Mouse (Mus musculus): ENCODE data around the gene Hmgb1.
"Not testable (repeated sequence)": the region's sequence is repeated elsewhere in the genome, so short reads cannot be mapped to it uniquely, and the experiment has no call there.

The Hmgb1 gene

DNA sequence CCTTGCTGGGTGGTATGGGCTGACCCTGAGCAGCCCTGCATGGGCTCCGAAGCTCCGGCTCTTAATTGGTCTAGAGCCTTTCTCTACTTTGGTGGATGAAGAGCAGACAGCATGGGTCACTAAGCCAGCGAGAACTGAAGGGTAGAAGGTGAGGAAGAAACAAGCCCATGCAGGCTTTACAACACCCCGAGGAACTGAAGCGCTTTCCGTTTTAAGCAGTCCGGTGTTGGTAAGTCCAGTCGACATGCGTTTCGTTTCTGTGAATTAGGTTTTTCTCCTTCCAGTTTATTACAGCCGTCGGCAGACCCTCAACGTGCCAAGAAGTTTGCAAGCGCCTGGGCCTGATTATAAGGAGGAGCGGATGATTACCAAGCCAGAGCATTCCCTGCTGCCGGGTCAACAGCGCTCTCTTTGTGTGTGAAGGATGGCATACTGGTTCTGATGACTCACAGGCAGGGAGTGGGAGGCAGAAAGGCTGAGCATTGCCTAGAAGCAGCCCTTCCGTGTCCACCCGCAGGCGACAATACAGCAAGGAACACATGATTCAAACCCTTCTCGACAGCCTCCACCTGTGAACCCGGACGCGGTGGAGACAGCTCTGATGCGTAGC, 40.4 kb downstream of the Hmgb1 start:
- DNase-seq, result peak; percentile 16 to 36

DNA sequence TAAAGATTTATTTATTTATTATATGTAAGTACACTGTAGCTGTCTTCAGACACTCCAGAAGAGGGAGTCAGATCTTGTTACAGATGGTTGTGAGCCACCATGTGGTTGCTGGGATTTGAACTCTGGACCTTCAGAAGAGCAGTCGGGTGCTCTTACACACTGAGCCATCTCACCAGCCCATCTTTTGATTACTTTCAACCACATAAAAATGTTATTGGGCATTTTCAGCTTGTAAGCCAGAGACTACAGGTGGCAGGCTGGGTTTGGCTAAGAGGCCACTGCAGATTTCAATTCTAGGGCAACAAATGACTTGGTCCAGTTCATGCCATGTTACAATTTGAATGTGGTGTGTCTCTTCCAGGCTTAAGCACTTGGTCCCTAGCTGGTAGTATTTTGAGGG, 43.1 kb downstream of the Hmgb1 start:
- not testable (repeated sequence) for DNase-seq

DNA sequence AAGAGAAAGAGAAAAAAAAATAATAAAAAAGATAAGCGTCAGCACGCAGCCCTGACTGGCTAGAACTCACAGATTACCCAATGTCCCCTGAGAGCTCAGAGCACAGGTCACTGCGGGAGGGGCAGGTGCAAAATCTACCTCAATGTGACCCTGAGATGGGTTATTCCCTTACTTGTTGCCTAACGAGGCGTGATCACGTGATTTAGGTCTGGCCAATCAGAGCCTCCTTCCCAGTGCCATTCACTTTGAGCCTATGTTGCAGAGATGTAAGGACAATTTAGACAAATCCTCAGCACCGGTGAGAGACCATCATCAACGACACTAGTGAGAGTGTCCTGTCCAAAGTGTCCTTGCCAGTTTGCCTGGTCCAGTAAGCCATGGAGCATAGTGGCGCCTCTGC, 44.0 kb downstream of the Hmgb1 start:
- DNase-seq, result no peak

DNA sequence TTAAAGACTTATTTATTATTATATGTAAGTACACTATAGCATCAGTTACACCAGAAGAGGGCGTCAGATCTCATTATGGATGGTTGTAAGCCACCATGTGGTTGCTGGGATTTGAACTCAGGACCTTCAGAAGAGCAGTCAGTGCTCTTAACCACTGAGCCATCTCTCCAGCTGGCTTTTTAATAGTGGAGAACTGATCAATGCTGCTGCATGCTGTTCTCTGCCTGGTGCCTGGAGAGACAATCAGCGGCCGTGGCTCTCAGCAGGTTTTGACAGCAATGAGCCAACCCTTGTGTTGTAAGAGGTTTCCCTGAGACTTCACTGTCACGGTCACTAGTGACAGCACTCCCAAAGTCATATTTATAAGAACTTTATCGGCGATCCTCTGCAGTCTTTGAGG, 46.2 kb downstream of the Hmgb1 start:
- not testable (repeated sequence) for DNase-seq

DNA sequence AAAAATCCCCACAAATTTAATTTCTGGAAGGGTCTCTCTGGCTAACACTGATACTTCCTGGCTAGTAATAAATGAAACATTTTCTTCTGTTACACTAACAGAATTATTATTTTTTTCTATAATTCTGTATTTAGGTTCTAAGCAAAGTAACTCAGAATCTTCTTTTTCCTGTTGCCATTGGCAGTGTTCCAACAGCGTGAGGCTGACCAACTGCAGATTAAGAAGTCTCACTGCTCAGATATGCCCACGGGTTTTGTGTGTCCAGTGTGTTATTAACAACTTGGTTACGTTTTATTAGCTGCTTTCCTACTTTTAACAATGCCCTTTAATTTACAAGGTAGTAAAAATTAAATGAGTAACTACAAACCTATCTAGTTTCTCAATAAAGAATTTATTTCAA, 46.8 kb downstream of the Hmgb1 start:
- DNase-seq, result no peak

DNA sequence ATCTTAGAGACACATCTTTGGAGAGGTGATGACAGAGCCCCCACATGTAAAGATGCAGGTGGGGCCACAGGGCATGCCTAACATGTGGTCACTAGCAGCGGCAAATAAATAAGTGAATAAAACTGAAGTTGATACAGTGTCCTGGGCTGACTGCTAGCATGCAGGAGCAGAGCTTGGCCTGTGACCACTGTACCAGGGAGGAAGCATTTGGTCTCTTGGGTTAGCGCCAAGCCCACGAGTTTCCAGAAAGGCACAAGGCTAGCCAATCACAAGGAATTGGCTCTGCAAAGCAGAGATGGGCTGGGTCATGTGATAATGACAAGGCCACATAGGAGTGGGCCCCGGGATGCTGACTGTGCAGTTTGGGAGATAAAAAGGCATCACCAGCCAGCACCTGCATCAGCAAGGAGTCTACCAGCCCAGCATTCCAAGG, 47.3 kb downstream of the Hmgb1 start:
- peak in 1 of 2 experiments; percentile 32 for DNase-seq

DNA sequence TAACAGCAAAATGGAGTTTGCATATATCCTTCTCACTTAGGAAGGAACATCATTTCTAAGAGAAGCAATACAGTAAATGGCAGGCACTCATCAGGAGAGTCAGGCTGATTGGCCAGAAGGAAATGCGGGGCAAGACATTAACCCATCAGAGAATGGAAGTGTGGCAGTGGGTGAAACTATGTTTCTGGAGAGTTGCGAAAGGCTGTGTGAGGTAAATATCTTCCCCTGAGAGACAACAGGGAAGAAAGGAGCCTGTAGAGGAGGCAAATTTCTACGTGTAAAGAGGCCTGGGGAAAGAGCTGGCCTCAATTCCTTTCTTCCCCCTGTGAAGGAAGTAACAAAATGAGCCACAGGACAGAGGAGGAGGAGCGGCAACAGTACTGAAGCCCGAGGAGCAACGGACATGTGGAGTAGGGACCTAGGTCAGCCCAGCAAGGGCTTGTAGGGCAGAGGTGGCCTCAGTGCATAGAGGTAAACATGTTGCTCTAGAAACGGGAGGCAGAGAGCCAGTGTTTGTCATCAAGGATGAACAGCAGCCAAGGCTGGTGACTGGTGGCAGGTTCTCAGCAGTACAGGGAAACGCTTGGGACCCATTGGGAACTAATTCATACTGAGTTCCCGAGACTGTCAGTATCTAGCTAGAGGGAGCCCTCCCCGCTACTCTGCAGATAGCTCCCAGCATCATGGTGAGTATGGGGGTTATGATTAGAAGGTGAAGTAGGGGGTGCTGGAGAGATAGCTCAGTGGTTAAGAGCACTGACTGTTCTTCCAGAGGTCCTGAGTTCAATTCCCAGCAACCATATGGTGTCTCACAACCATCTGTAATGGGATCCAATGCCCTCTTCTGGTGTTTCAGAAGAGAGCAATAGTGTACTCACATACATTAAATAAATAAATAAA, 48.6 kb downstream of the Hmgb1 start:
- no peak for DNase-seq

DNA sequence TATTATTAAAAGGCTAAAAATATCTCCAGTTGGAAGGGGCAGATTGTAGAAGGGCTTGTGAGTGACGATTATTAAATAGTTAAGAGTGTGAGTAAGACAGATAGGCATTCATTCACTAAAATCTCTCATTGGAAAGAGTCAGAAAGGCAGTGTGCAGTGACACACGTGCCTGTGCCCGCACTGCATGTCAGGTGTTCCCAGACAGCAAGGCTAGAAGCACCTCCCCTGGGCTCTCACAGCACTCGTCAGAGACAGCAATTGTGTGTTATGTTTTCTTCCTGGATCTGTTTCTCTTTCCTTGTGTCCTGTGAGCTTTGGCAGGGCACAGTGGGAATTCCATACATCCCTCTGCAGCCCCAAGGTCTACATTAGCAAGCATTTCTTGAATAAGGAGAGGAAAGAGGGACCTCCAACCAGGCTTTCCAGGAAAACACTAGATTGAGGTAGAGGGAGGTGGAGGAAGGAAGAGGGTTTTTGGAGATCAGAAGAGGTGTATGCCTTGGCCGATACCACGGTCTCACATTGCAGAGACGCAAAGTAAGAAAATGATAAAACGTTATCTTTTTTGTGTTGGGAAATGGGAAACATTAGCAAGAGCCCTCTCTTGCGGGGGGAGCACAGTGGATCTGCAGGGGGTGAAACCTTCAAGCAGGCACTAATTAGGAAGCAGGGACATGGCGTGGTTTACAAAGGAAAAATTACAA, 49.4 kb downstream of the Hmgb1 start:
- DNase-seq, result no peak

DNA sequence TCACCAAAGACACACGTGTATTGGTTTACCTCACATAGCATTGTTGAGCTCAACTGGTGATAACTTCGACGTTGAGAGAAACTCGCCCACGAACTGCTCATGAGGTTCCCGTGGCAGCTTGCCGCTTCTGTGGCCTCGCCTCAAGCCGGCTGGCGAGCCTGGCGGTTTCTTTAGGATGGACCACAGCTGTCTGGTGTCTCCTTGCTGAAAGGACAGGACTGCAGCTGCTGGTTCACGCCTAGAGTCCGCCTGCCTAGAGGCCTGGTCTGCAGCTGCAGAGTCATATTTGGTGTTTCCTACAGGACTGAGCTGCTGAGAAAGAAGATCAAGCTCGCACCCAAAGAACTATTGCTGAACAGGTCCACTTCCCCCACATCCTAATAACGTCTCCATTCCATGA, 55.8 kb downstream of the Hmgb1 start:
- DNase-seq, result peak; percentile 47 to 60

DNA sequence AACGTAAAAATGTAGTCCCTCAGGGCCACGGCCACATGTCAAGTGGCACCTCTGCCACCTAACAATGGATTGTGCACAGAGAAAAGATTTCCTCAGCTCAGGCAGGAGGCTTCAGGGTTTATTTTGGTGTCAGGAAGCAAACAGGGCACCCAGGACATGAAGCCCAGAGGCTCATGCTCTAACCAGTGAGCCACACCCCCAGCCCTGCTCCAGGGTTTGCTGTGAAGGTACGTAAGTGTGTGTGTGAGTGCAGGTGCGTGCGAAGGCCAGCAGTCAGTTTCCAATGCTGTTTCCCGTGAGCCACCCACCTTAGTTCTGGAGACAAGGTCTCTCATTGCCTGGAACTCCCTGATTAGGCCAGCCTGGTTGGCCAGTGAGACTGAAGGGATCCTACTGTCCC, 60.5 kb downstream of the Hmgb1 start:
- no peak for DNase-seq

DNA sequence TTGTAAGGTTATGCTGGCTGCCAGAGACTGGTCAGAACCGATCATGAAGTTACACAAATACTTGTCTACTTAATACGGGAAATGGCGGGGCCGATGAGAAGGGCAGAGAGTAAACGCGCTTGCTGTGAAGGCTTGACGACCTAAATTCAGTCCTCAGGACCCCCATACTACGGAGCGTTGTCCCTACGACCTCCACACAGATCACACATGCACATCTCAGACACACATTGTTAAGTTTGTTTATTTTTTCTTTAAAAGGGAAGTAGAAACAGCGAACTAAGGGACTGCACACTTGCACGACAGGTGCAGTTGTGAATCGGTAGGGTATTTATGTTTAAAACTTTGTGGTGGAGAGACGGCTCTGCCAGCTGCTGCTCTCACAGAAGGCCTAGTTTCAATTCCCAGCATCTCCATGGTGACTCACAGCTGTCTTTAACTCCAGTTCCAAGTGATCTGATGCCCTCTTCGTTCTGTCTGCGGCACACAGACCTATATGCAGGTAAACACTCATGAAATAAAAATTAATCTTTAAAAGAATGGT, 64.9 kb downstream of the Hmgb1 start:
- DNase-seq, result no peak

DNA sequence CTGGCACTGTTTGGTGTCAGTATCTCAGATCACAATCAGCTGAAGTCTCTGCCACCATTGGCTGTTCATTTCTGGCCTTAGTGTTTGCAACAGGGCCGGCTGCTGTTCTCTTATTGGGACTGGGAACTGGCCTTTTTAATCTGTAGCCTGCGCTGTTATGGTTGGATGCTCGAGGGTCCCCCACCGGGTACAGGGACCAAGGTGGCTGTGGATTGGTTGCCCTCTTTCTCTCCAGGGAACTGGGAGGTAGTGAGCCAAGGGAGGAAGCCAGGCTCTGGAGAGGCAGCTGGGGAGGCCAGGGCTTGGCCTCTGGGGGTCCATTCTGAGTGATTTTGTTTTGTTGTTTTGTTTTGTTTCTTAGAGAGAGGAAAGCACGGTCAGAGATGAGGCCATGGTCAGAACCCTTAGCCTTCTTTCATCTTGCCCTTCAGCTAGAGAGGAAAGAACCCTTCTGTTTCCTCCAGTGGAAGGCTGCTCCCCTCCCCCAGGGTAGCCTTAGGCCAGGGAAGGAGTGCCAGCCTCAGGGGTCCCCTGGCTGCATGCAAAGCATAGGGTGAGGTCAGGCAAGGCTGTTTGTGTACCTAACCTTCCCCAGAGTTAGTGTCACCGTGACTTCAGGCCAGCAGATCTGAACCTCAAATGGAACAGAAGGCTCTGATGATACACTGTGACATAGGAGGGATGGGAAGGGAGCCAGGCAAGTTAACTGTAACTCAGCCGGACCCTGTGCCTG, 66.3 kb downstream of the Hmgb1 start:
- DNase-seq, result no peak

DNA sequence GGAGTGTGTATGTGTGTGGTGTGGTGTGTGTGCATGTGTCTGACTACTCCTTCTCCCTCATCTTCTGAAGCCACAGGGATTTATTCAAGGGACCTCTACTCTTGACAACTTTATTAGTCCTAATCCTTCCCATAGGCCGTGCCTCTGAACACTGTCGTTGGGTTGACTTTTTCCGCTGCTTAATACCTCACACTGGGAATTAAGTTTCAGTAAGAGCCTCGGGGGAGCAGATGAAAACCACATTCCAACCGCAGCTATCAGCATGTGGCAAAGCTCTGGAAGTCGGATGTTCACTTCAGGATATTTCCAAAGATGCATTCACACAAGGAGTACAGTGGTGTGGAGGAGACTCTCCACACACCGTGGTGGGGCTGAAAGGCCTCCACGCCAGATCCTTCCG, 69.7 kb downstream of the Hmgb1 start:
- no peak for DNase-seq

DNA sequence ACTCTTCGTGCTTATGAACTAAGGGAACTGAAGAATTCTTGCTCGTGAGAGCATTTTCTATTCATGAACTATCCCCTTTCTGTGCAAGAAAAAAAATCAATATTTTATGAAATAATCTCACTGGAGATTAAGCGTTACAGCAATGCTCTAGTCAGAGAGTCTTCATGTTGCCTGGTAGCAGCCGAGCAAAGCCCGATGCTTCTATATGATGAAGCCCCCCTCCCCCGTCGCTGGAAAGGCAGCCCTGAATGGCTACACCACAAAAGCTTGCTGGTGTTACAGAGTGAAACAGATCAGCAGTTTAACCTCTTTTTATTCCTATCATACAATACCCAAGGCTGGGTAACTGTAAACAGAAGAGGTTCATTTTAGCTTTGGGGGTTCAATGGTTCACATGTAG, 70.3 kb downstream of the Hmgb1 start:
- DNase-seq, result no peak

DNA sequence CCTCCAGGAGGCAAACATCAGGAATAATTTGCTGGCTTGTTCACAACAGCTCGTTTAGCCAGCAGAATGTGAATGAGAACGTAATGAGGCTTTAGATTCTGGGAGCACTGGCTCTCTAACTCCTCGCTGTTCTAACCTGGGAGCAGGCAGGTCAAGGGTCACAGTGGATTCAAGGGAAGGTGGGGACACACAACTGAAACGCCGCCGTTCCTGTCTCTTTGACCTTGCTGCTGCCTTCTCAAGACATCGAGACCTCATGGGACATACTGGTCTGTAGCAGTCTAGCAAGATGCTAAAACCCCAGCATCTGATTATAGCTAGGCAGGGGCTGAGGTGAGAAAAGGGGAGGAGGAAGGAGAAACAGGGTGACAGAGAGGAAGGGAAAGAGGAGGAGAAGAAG, 70.8 kb downstream of the Hmgb1 start:
- no peak for DNase-seq

DNA sequence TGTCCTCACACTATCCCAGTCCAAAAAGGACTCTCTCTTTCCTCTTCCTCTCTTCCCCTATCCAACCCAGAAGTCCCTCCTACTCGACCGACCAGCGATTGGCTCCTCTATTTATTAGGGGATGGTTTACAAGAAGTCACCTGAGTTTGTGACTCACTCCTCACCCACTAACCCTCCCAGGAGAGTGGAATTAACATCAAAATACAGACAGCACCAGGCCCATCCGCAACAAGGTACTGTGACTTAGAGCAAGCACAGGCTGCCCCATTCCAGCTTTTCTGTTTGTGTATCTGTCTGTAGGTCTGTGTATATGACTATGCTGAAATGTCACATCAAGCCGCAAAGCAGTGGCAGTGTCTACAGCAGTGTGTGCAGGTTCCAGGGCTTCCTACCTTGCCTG, 71.7 kb downstream of the Hmgb1 start:
- DNase-seq, result no peak

DNA sequence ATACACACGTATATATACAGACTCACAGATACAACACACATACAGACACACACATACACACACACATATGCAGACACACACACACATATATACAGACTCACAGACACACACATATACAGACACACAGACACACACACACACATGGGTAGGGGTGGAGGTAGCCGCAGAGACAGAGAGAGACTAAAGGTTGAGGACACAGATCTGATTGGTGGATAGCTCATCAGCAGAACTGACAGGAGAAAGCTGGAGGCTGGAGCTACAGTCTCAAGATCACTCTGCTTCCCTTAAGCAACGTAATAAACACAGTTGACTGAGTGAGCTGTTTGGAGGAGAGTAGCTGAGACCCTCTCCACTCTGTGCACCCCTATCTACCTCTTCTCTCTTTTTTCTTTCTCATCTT, 75.1 kb downstream of the Hmgb1 start:
- no peak for DNase-seq

DNA sequence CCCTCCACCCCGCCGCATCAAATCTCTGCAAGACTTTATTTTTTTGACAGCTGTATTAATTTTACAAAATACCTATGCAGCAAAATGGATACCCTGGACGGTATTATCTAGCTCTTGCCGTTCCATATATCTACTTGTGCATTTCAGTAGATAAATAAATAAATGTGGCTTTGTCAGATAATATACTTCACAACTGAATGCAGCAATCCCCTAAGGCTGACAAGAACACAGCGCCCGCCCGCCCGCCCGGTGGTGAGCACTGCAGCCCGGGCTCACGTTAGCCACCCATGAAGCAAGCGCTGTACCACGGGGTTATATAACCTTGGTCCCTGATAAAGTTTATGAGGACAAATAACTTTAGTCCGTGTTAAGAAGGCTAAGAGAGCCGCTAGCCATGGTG, 76.1 kb downstream of the Hmgb1 start:
- no peak for DNase-seq

DNA sequence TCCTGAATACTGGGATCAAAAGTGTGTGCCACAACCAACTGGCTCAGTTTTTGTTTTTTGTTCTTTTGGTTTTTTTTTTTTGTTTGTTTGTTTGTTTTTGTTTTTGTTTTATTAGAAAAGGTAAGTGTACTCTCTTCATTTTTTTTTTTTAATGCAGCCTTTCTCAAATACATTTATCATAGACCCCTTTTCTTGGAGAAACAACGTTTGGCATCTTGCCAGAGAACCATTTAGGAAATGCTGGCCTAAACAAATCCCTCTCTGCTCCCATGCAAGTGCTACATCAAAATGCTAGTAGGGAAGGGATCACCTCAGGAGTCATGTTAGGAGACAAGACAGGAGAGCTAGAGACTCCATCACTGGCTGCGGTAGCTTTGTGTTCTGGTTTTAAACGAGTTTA, 76.7 kb downstream of the Hmgb1 start:
- no peak for DNase-seq

DNA sequence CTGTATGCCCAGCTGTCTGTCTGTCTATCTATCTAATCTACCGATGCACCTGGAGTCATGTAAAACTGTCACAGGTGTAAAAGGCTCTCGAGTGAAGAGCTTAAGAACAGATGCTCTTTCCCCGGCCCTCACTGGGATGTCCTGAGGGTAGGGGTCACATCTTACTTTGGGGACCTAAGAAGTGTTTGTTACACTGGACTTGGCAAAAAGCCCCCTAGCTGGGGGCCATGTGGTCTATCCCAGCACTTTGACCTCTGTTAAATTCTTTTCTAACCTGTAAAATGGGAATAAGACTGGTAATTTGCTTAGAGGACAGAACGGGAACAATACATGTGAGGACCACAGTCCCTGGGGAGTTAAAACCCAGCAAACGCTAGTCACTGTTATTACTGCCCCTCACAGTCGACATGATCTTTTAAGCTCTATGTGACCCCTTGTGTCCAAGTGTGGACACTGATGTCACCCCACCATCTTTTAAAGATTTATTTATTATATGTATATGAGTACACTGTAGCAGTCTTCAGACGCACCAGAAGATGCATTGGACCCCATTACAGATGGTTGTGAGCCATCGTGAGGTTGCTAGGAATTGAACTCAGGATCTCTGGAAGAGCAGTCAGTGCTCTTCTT, 80.1 kb downstream of the Hmgb1 start:
- DNase-seq, result no peak

DNA sequence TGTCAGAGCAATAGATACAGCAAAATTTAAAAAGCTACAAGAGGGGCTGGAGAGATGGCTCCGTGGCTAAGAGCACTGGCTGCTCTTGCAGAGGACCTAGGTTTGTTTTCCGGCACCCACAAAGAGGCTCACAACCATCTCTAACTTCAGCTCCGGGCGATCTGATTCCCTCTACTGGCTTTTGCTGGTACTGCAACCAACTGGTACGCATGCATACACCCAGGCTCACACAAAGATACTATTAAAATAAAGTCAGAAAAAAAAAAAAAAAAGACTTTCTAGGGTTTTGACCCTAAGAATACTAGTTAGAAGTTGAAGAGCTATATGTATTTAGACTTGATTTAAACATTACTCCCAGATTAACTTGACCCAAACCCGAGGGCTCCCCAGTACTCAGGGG, 82.4 kb downstream of the Hmgb1 start:
- DNase-seq, result no peak

DNA sequence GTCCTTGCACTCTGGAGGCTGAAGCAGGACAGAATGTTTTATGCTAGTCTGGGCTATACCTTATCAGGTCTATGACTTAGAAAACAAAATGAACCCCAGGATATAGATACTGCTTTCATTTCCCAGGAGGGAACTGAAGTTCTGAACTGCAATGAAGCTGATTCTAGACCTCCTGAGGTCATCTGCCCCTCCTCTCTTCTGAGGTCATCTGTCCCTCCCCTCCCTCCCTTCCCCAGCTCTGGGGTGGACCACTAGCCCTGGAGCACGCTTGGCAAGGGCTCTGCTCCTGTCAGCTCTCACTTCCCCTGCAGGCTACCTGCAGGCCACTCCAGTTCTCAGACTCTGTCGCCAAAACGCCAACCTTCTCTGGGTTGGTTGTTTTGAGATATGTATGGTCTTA, 84.2 kb downstream of the Hmgb1 start:
- no peak for DNase-seq

All from kidney, postnatal 4 days (tissue).